Mouse (Mus musculus): ENCODE measurements around the gene Serpinb5. TPM values are rescaled to one million over a fixed set of nuclear protein-coding genes. Genes with fewer than 3 reads are reported as not detected.

The Serpinb5 gene
- total RNA-seq (2014; fragmentation: Nextera tagmentation) (not detected in 2 replicates), total RNA-seq (2017) (0.06 and 0.16 TPM in 2 replicates), polyA plus RNA-seq (2012) (not detected in 2 replicates)

GRCm38 (mm10) chr1:106860847-106861246, at the start of gene Serpinb5:
Serpinb5 (plus strand) TSS chr1:106861173.
- H3K9me3 ChIP-seq (replicated peaks) = peaks cover 3% of the 10 kb centered on the region; the same call in 1 of the 2 replicates
- H3K27me3 ChIP-seq (ENCODE audit: insufficient read depth, low read length) = no peaks in the 10 kb centered on the region
- H3K4me1 ChIP-seq (ENCODE audit: insufficient read depth, low read depth, low read length) = 0 out of 2 replicates have a peak, but pooled peaks cover 2% of the 10 kb centered on the region
- no peak within 1 kb of the TSS for H3K4me3 ChIP-seq (ENCODE audit: low read depth, low read length)
- H3K36me3 ChIP-seq (replicated peaks) = no peaks in the 10 kb centered on the region
- TF ChIP-seq GATA1 (IDR thresholded peaks at IDR 0.05; ENCODE audit: borderline replicate concordance, low read length) (no peak), POLR2AphosphoS5 (IDR thresholded peaks at IDR 0.05; ENCODE audit: insufficient replicate concordance, low read depth, low read length) (no peak), CTCF (IDR thresholded peaks at IDR 0.05; ENCODE audit: low read depth, low read length) (no peak), TAL1 (conservative IDR thresholded peaks at IDR 0.05; ENCODE audit: low read depth, low read length) (no peak), GATA2 (IDR thresholded peaks at IDR 0.05; ENCODE audit: borderline replicate concordance, low read depth, low read length) (no peak)
- DNase-seq (ENCODE audit: low spot score) = no peak
- no peak for ATAC-seq (ENCODE audit: extremely low read depth, insufficient number of reproducible peaks, low FRiP score, poor library complexity, severe bottlenecking)

GRCm38 (mm10) chr1:106814864-106815263, 46.1 kb upstream of the Serpinb5 start:
- H3K36me3 ChIP-seq (replicated peaks) = no peaks in the 10 kb centered on the region
- no peak for TF ChIP-seq TAL1 (conservative IDR thresholded peaks at IDR 0.05; ENCODE audit: low read depth, low read length)
- TF ChIP-seq GATA2 (IDR thresholded peaks at IDR 0.05; ENCODE audit: borderline replicate concordance, low read depth, low read length) = no peak
- DNase-seq (ENCODE audit: low spot score) = no peak
- H3K9me3 ChIP-seq (replicated peaks) = no peaks in the 10 kb centered on the region
- peaks cover 5% of the 10 kb centered on the region; the same call in 1 of the 2 replicates for H3K4me1 ChIP-seq (ENCODE audit: insufficient read depth, low read depth, low read length)
- ATAC-seq (ENCODE audit: extremely low read depth, insufficient number of reproducible peaks, low FRiP score, poor library complexity, severe bottlenecking) = no peak
- H3K27me3 ChIP-seq (ENCODE audit: insufficient read depth, low read length) = peaks cover 5% of the 10 kb centered on the region
- H3K4me3 ChIP-seq (ENCODE audit: low read depth, low read length) = no peak overlapping the region

GRCm38 (mm10) chr1:106815265-106815664, 45.7 kb upstream of the Serpinb5 start:
- peaks cover 5% of the 10 kb centered on the region for H3K27me3 ChIP-seq (ENCODE audit: insufficient read depth, low read length)
- H3K4me3 ChIP-seq (ENCODE audit: low read depth, low read length) = no peak overlapping the region
- no peak for TF ChIP-seq CTCF (IDR thresholded peaks at IDR 0.05; ENCODE audit: low read depth, low read length)
- no peak for ATAC-seq (ENCODE audit: extremely low read depth, insufficient number of reproducible peaks, low FRiP score, poor library complexity, severe bottlenecking)
- no peak for DNase-seq (ENCODE audit: low spot score)
- no peaks in the 10 kb centered on the region for H3K36me3 ChIP-seq (replicated peaks)
- H3K4me1 ChIP-seq (ENCODE audit: insufficient read depth, low read depth, low read length) = peaks cover 5% of the 10 kb centered on the region; the same call in 1 of the 2 replicates
- no peaks in the 10 kb centered on the region for H3K9me3 ChIP-seq (replicated peaks)

- no peaks in the 10 kb centered on the region for H3K9me3 ChIP-seq (replicated peaks)
- H3K36me3 ChIP-seq (replicated peaks) = no peaks in the 10 kb centered on the region
- ATAC-seq (ENCODE audit: extremely low read depth, insufficient number of reproducible peaks, low FRiP score, poor library complexity, severe bottlenecking) (no peak), DNase-seq (ENCODE audit: low spot score) (no peak)
- peaks cover 9% of the 10 kb centered on the region for H3K27me3 ChIP-seq (ENCODE audit: insufficient read depth, low read length)
- no peak for TF ChIP-seq GATA2 (IDR thresholded peaks at IDR 0.05; ENCODE audit: borderline replicate concordance, low read depth, low read length)
- TF ChIP-seq POLR2AphosphoS5 (IDR thresholded peaks at IDR 0.05; ENCODE audit: insufficient replicate concordance, low read depth, low read length) = no peak
- TF ChIP-seq GATA1 (IDR thresholded peaks at IDR 0.05; ENCODE audit: borderline replicate concordance, low read length) = no peak
- no peak for TF ChIP-seq TAL1 (conservative IDR thresholded peaks at IDR 0.05; ENCODE audit: low read depth, low read length)
- TF ChIP-seq CTCF (IDR thresholded peaks at IDR 0.05; ENCODE audit: low read depth, low read length) = no peak
- H3K4me3 ChIP-seq (ENCODE audit: low read depth, low read length) = no peak overlapping the region
- H3K4me1 ChIP-seq (ENCODE audit: insufficient read depth, low read depth, low read length) = peaks cover 5% of the 10 kb centered on the region; the same call in 1 of the 2 replicates
Observed at GRCm38 (mm10) chr1:106816766-106817165, 44.2 kb upstream of the Serpinb5 start.

GRCm38 (mm10) chr1:106818323-106818722, 42.6 kb upstream of the Serpinb5 start:
- H3K27me3 ChIP-seq (ENCODE audit: insufficient read depth, low read length) = peaks cover 9% of the 10 kb centered on the region
- TF ChIP-seq GATA1 (IDR thresholded peaks at IDR 0.05; ENCODE audit: borderline replicate concordance, low read length) = no peak
- TF ChIP-seq POLR2AphosphoS5 (IDR thresholded peaks at IDR 0.05; ENCODE audit: insufficient replicate concordance, low read depth, low read length) = no peak
- TF ChIP-seq CTCF (IDR thresholded peaks at IDR 0.05; ENCODE audit: low read depth, low read length) = no peak
- TF ChIP-seq TAL1 (conservative IDR thresholded peaks at IDR 0.05; ENCODE audit: low read depth, low read length) = no peak
- no peak for TF ChIP-seq GATA2 (IDR thresholded peaks at IDR 0.05; ENCODE audit: borderline replicate concordance, low read depth, low read length)
- no peaks in the 10 kb centered on the region for H3K36me3 ChIP-seq (replicated peaks)
- H3K4me3 ChIP-seq (ENCODE audit: low read depth, low read length) = no peak overlapping the region
- H3K4me1 ChIP-seq (ENCODE audit: insufficient read depth, low read depth, low read length) = peaks cover 5% of the 10 kb centered on the region; the same call in 1 of the 2 replicates
- ATAC-seq (ENCODE audit: extremely low read depth, insufficient number of reproducible peaks, low FRiP score, poor library complexity, severe bottlenecking) (no peak; the same call in 1 of the 2 replicates), DNase-seq (ENCODE audit: low spot score) (peak; percentile 19)
- H3K9me3 ChIP-seq (replicated peaks) = no peaks in the 10 kb centered on the region

GRCm38 (mm10) chr1:106822297-106822696, 38.7 kb upstream of the Serpinb5 start:
- Histone ChIP-seq H3K4me1 (ENCODE audit: insufficient read depth, low read depth, low read length) (0 out of 2 replicates have a peak, but pooled peaks cover 2% of the 10 kb centered on the region), H3K36me3 (replicated peaks) (no peaks in the 10 kb centered on the region), H3K27me3 (ENCODE audit: insufficient read depth, low read length) (peaks cover 4% of the 10 kb centered on the region; the same call in 1 of the 2 replicates), H3K9me3 (replicated peaks) (no peaks in the 10 kb centered on the region), H3K4me3 (ENCODE audit: low read depth, low read length) (no peak overlapping the region)
- ATAC-seq (ENCODE audit: extremely low read depth, insufficient number of reproducible peaks, low FRiP score, poor library complexity, severe bottlenecking) (no peak), DNase-seq (ENCODE audit: low spot score) (no peak)
- TF ChIP-seq CTCF (IDR thresholded peaks at IDR 0.05; ENCODE audit: low read depth, low read length) = no peak
- no peak for TF ChIP-seq POLR2AphosphoS5 (IDR thresholded peaks at IDR 0.05; ENCODE audit: insufficient replicate concordance, low read depth, low read length)
- TF ChIP-seq TAL1 (conservative IDR thresholded peaks at IDR 0.05; ENCODE audit: low read depth, low read length) = no peak
- no peak for TF ChIP-seq GATA1 (IDR thresholded peaks at IDR 0.05; ENCODE audit: borderline replicate concordance, low read length)
- TF ChIP-seq GATA2 (IDR thresholded peaks at IDR 0.05; ENCODE audit: borderline replicate concordance, low read depth, low read length) = no peak

Measured in G1E (cell line).